Mouse (Mus musculus) thymus, adult 2 months (tissue): Measurements from ENCODE around the gene Scube3. TPM values are rescaled to one million over a fixed set of nuclear protein-coding genes. Genes with fewer than 3 reads are reported as not detected.
"Not testable (repeated sequence)": the region's sequence is repeated elsewhere in the genome, so short reads cannot be mapped to it uniquely, and the experiment has no call there.

Experiments used
- DNase-seq: peaks from one replicate; pipeline ENCODE4 v3.0.0; 2021
- H3K27ac ChIP-seq: fragments of 200-500 bp; 2 replicates; pipeline ENCODE4 v1.5.1; 2012; ENCODE audit warnings: low read length, control low read depth; ENCODE audit not compliant: control insufficient read depth, insufficient read depth
- H3K27me3 ChIP-seq: fragments of 200-500 bp; 2 replicates; pipeline ENCODE4 v1.6.1; 2012; ENCODE audit warnings: mild to moderate bottlenecking, low read length, moderate library complexity, mixed read lengths; ENCODE audit not compliant: control insufficient read depth, insufficient read depth
- H3K36me3 ChIP-seq: fragments of 200-500 bp; 2 replicates; pipeline ENCODE4 v1.6.1; 2012; ENCODE audit warnings: mild to moderate bottlenecking, low read length, moderate library complexity; ENCODE audit not compliant: control insufficient read depth, insufficient read depth
- H3K4me1 ChIP-seq: fragments of 200-500 bp; replicated peaks from 2 replicates; pipeline ENCODE4 v1.6.1; 2012; ENCODE audit warnings: low read length; ENCODE audit not compliant: control insufficient read depth, insufficient read depth
- H3K4me3 ChIP-seq: fragments of 200-500 bp; 2 replicates; pipeline ENCODE4 v1.5.1; 2012; ENCODE audit warnings: mild to moderate bottlenecking, low read length, control low read depth, moderate library complexity; ENCODE audit not compliant: control insufficient read depth, insufficient read depth
- CTCF ChIP-seq: fragments of 200-500 bp; IDR thresholded peaks from 2 replicates; pipeline ENCODE4 v1.5.1; 2012; ENCODE audit warnings: mild to moderate bottlenecking, control low read depth, low read length, moderate library complexity, borderline replicate concordance; ENCODE audit not compliant: control insufficient read depth, poor library complexity, insufficient read depth; ENCODE audit errors: extremely low read depth
- POLR2A ChIP-seq: fragments of 200-500 bp; IDR thresholded peaks from 2 replicates; pipeline ENCODE4 v1.6.1; 2012; ENCODE audit warnings: mild to moderate bottlenecking, low read length, control low read depth, moderate library complexity; ENCODE audit not compliant: control insufficient read depth, poor library complexity, insufficient read depth; ENCODE audit errors: extremely low read depth
- WGBS: fragments of 180-500 bp; shearing (Covaris S2); methylation state at CpG from one replicate; pipeline ENCODE4 v1.1.7; 2018; 5-methylcytosine and 5-hydroxymethylcytosine counted together
- polyA plus RNA-seq: library from polyadenylated mRNA; depleted of rRNA; stranded (reverse); fragments of >200 nt; gene quantifications from 2 replicates; pipeline ENCODE4 v1.2.3, GENCODE M21; 2012; rRNA removed

Gene Scube3
- polyA plus RNA-seq, 1 experiment: 1.6 TPM

GRCm38 (mm10) chr17:28217721-28218649, 76.0 kb downstream of the Scube3 start:
- Histone ChIP-seq H3K4me1 (peaks cover 48% of the 10 kb centered on the region), H3K27ac (peak overlapping the region; percentile 99), H3K4me3 (peak overlapping the region; percentile 43), H3K27me3 (no peaks in the 10 kb centered on the region), H3K36me3 (peaks cover 38% of the 10 kb centered on the region)
- 2% methylated on average over 23 of the region's 23 CpGs for WGBS
- TF ChIP-seq POLR2A (no peak), CTCF (no peak; the same call in 1 of the 2 replicates)
- DNase-seq: peak; percentile 83

- DNase-seq, H3K4me3 ChIP-seq, H3K27me3 ChIP-seq: not testable (repeated sequence)
- H3K36me3 ChIP-seq: peaks cover 48% of the 10 kb centered on the region
- peak overlapping the region; percentile 51; the same call in 1 of the 2 replicates for H3K27ac ChIP-seq
- H3K4me1 ChIP-seq: peaks cover 49% of the 10 kb centered on the region
- WGBS: 94% methylated on average over 10 of the region's 10 CpGs
These were observed 80.5 kb downstream of the Scube3 start for GRCm38 (mm10) chr17:28222463-28222862.

GRCm38 (mm10) chr17:28223561-28224391, 81.8 kb downstream of the Scube3 start:
- DNase-seq: peak; percentile 88
- peak overlapping the region; percentile 87 for H3K27ac ChIP-seq
- H3K4me3 ChIP-seq: peak overlapping the region; percentile 53
- WGBS: 9% methylated on average over 45 of the region's 46 CpGs
- peaks cover 39% of the 10 kb centered on the region for H3K4me1 ChIP-seq
- peaks cover 61% of the 10 kb centered on the region for H3K36me3 ChIP-seq
- H3K27me3 ChIP-seq: no peaks in the 10 kb centered on the region
- TF ChIP-seq CTCF: peak; percentile 31; the same call in 1 of the 2 replicates
- peak; percentile 69 for TF ChIP-seq POLR2A

Other genes starting within 250 kb of the Scube3 start
- 103 and 109 TPM in 2 replicates for gene Anks1, start 232.8 kb upstream of the Scube3 start, polyA plus RNA-seq
- 12.5 and 13.6 TPM in 2 replicates for gene Taf11, start 232.3 kb upstream of the Scube3 start, polyA plus RNA-seq
- 3.3 and 5.0 TPM in 2 replicates for gene Tcp11, start 61.5 kb upstream of the Scube3 start, polyA plus RNA-seq
- gene Zfp523, start 35.0 kb downstream of the Scube3 start, polyA plus RNA-seq: 55.5 and 55.7 TPM in 2 replicates
- gene Def6, start 65.6 kb downstream of the Scube3 start, polyA plus RNA-seq: 247 and 277 TPM in 2 replicates
- 50.7 and 51.6 TPM in 2 replicates for gene Ppard, start 90.6 kb downstream of the Scube3 start, polyA plus RNA-seq
- gene Fance, start 171.4 kb downstream of the Scube3 start, polyA plus RNA-seq: 31.3 and 37.7 TPM in 2 replicates
- 3,187 and 3,626 TPM in 2 replicates for gene Rpl10a, start 186.3 kb downstream of the Scube3 start, polyA plus RNA-seq
- 10.6 and 11.6 TPM in 2 replicates for gene Tead3, start 208.7 kb downstream of the Scube3 start, polyA plus RNA-seq
- 0.35 and 0.59 TPM in 2 replicates for gene Tulp1, start 223.1 kb downstream of the Scube3 start, polyA plus RNA-seq